Mouse (Mus musculus) spleen, adult 12 weeks (tissue): ENCODE results near the gene Ckap2.

Source experiments
- DNase-seq: peaks from one replicate; pipeline ENCODE4 v3.0.0; 2022; ENCODE audit warnings: low spot score

Ckap2 gene

DNA sequence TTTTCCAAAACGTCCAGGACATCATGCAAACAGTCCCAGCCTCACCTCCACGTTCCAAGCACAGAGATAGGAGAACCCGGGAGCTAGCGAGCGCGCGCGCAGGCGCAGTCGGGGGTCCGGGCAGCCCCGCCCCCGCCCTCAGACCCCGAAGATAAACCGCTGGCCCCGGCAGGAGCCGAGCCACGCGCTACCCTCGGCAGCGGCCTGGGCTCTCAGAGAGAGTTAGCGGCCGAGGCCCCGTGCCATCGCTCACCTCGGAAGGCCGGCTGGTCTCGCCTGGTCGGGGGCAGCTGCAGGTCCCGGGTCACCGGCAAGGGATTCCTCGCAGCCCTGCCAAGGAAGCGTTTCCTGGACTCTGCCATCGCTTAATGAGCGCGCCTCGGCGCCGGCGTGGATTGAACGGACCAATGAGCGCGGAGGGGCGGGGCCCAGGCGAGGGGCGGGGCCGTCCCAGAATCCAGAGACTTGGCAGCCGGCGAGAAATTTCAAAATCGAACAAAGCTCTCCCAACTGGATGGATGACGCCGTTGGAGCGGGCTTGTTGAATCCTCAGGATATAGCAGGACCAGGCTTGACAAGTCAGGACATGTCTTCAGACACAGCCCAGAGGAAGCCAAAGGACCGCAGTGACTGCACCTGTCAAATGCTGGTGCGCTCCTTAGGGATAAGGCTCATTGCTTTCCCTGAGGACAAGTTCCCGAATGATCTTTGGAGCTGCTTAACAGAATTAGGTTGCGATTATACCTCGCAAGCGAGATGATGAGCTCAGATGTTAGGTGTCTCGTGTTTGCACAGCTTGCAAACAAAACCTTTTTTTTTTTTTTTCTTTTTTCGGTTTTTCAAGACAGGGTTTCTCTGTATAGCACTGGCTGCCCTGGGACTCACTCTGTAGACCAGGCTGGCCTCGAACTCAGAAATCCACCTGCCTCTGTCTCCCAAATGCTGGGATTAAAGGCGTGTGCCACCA lies at the start of gene Ckap2:
Ckap2 (minus strand) TSS at position 389 of the 967 bp plus-strand sequence.
- DNase-seq: peak; percentile 87

DNA sequence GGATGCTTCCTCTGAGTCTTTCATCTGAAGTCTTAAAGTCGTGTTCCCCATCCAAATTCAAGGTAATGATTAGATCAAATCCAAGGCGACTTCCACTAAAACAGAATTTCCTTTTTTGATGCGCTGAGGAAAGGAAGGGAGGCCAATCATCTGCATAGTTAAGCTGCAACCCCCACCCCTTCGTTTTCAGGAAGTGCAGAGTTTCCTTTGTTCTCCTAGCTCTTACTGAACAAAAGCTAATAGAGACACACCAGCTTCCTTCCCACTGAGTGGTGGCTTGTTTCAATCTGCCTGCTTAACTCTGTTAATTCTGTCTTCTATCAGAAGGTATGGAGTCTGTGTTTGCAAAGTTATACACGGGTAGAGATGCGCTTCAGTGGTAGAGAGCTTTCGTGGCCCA lies 43.0 kb upstream of the Ckap2 start:
- no peak for DNase-seq

DNA sequence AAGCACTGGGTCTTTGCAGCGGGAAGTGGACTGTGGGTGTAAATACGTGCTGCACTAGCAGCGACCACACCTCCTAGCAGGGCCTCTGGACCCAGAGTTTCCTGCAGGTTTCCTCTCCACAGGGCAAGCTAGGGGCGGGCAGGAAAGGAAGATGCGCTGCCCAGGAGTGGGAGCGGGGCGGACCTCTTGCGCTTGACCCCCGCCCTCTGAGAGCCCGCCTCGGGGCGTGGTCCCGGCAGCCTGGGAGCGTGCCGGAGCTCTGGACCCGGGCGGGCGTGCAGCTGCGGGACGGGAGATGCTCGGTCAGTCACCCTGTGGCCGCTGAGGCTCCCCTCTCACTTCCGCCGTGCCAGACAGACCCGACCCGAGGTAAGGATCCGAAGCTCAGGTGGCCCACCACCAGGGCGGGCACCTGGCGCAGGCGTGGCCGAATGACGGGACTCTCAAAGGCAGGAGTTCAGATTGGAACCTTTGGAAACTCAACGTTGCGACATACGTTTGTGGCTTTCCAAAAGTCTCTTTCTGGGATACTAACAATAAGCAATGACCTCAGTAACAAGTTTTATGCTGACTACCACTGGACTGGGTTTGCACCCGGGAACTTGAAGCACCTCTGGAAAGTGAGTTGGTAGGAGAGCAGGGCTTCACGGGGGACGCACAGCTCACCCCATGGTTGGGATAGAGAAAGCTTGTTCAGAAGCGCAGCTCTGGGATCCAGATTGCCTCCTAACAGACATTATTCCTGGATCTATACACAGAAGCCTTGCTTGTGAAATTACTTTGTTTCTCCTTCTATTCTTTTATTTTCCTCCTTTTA lies 41.6 kb upstream of the Ckap2 start, which contains the start of gene Thsd1:
Thsd1 (plus strand) TSS at position 253 of the 817 bp plus-strand sequence.
- DNase-seq: no peak

DNA sequence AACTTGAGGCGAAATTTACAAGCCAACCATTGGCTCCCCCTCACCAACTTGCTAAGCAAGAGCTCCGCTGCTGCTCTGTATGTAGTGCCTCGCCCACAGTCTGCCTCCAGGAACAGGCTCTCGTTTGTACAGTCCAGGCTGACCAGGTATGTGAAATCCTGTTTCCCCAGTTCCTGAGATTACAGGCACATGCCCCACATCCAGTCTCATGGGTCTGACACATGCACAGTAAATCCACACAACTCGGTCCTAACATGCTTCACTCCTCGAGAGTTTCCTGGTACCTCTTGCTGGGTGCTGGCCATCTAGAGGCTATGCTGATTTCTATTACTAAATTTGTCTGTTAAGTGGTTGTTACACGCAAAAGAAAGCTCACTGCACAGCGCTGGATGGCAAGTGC lies 40.7 kb upstream of the Ckap2 start:
- no peak for DNase-seq

DNA sequence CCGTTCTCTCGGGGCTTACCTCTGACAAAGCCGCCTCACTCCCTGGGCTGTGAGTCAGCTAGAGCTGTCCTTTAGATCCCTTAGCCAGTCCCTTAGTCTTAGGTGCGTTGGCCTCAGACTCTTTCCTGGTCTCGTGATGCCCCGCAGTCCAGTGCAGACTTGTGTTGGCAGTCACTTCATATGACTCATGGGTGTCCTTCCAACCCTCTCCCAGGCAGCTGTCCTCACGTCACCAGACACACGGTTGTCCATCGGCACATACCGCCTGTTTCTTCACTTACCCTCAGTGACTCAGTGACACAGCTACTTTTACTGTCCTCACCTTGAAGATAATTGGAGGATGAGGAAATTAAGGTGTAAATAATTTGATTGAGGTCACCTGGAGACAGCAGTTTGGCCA lies 29.2 kb upstream of the Ckap2 start:
- no peak for DNase-seq

DNA sequence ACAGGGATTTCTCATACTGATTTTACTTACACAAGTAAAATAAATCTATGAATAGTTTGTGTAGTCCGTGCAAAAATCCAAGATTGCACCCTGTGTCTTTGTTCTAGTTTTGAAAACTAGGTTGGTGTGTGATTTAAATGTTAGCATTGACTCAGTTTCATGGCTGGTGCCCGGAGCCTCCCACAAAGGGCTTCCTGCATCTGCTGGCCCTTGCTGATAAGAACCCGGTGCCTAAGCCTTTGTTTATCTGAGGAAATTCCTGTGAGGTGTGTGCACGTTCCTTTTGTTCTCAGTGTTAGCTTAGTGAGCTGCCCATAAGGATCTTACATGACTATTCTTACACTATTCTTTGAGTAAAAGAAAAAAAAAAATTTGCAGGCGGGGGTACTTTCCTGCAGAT lies 23.4 kb upstream of the Ckap2 start:
- no peak for DNase-seq

DNA sequence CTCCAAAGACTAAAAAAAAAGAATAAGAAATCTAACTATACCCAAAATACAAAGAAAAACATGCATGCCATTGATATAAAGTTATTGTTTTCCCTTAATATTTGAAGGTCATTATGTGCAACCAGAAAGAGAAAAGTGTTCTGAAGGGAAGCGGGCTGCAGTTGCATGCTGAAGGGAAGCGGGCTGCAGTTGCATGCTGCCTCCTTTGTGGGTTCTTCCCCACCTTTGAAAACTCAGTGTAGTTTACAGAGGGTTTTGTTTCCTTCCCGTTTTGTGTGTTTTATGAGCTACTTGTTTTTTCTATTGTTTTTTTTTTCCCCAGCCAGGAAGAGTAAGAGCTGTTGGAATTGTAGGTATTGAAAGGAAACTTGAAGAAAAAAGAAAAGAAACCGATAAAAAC lies 21.9 kb upstream of the Ckap2 start:
- no peak for DNase-seq

DNA sequence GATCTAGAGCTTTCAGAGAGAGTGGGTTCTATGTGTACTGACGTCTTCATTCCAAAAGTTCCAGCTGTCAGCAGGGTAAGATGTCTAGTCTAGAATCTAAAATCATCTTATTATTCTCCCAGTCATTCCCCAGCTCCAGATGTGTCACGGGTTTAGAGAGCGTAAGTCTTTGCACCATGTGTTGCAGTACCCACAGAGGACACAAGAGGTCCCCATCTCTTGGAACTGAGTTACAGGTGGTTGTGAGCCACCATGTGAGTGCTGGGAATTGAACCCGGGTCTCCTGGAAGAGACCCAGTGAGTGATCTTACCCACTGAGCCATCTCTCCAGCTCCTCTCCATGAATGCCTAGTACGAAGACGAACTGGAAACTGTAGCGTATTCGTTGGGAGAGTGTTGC lies 13.9 kb upstream of the Ckap2 start:
- no peak for DNase-seq

DNA sequence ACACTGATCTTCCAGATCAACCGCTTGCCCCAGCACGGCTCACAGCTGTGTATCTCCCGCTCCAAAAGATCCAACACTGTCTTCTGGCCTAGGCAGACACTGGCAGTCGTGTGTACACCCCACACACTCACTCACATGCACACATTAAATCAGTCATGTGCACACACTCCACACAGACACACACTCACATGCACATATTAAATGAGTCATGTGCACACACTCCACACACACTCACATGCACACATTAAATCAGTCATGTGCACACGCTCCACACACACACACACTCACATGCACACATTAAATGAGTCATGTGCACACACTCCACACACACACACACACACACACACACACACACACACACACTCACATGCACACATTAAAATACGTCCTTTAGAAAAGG lies 12.3 kb upstream of the Ckap2 start:
- DNase-seq: no peak

DNA sequence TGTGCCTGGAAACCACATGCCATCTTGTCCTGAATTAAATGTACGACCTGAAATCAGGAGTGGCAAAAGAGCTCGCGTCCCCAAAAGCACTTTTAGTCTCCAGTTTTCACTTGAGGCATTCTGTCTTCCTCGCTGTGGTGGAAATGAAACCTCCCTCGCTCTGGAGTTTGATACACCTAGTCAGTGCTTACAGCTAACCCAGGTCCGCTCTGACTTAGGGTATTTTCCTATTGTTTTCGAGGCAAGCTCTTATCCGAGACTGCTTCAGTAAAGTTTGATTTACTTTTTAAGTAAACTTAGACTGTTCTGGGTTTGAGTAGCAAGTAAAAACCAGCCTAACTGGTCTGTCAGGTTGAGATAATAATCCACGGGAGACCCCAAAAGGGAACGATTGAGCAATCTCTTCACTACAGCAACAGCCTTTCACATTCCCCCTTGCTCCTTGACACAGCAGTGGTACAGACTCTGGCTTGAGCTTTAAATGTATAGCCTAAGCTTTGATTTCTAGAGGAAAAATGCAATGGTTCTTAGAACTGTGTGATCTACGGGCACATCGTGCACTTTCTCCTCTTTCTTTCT lies 7.9 kb upstream of the Ckap2 start:
- DNase-seq: no peak

DNA sequence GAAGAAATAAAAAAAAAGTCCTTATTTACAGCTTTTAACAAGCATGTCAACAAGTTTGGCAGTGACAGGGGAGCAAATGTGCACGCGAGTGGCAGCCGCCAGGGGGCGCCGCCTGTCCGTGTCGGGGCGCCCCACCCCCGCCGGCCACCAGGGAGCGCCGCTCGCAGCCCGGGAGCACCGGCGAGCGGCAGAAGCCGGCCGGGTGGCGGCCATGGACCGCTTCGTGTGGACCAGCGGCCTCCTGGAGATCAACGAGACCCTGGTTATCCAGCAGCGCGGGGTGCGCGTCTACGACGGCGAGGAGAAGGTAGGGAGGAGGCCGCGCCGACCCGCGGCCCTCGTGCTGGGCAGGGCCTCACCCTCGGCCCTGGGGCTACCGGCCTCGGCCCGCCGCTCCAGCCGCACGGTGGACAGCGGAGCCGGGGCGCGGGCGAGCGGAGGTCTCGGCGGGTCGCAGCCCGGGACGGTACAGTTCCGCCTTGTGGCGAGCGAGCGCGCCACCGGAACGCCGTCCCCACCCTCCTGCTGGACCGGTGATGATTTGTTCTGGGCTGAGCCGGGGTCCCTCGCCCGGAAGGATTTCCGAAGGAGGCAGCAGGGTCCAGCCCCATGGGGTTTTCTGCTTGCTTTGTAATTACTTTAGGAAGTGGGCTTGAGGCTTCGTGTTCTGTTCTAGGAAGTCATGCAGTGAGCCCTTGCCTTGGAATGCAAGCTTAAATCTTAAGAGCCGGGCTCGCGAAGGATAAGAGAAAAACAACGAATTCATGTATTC lies 7.2 kb upstream of the Ckap2 start, which contains the start of gene Vps36:
Vps36 (plus strand) TSS at position 150 of the 772 bp plus-strand sequence.
- DNase-seq: peak; percentile 87

DNA sequence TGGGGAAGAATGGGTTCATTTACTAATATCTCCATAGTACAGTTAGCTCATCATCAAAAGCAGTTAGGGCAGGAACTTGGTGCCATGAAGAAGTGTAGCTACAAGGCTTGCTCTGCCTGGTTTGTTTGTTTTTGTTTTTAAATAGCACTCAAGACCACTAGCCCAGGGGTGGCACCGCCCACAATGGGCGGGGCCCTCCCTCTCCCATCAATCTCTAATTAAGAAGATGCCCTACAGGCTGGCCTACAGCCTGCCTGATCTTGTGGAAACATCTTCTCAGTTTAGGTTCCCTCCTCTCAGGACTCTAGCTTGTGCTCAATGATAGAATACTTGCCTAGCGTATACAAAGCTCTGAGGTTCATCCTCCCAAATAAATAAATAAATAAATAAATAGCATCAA lies 735 bp downstream of the Ckap2 start:
- peak; percentile 61 for DNase-seq

DNA sequence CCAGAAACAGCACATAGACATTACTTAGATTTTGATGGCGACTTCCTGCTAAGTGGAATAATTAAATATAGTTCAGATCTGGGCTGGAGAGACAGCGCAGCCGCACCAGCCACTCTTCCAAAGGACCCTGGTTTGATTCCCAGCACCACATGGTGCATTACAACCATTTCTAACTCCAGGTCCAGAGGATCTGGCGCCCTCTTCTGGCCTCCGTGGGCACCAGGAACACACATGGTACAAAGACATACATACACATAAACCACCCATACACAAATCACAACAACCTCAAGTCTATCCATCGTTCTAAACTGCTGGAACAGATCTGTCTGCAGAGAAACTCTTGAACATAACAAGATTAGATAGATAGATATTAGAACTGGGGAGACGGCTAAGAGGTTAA lies 9.7 kb downstream of the Ckap2 start:
- DNase-seq: no peak

DNA sequence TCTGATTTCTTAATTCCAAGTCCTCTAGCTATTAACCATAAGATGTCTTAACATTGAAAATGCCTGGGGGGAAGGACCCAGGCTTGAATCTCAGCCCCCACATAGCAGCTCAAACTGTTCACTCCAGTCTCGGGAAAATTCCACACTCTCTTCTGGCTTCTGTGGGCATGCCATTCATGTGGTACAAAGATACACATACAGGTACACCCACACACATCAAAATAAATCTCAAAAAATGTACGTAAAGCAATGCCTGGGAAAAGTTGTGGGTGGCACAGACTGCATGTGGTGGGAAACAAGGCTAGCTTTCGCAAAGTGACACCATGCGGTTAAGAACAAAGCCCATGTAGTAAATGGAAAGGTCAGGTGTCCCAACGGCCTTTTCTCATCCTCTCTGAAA lies 16.5 kb downstream of the Ckap2 start:
- DNase-seq: no peak

DNA sequence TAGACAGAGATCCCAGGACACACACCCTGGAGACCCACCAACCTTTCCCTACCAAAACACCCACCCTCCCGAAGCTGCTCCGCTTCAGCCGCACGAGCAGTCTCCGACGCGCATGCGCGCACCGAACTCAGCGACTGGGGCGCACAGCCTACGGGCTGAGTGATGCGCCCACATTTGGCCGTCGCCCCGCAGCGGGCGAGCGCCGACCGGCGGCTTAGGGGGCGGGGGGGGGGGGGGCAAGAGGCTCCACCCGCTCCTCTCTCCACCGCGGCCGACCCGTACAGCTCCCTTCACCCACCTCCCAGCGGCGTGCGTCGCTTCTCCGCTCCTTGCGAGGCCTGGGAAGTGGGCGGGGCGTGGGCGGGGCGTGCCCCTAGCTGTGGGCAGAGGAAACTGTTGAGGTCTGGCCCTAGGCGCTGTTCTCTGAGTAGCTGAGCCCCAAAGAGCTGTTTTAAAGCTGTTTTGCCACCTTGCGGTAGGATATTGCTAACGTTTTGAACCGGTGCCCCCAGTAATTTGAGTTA lies 19.5 kb downstream of the Ckap2 start, which contains the start of gene Nek3:
Nek3 (minus strand) TSS at position 356 of the 524 bp plus-strand sequence.
- peak; percentile 71 for DNase-seq

DNA sequence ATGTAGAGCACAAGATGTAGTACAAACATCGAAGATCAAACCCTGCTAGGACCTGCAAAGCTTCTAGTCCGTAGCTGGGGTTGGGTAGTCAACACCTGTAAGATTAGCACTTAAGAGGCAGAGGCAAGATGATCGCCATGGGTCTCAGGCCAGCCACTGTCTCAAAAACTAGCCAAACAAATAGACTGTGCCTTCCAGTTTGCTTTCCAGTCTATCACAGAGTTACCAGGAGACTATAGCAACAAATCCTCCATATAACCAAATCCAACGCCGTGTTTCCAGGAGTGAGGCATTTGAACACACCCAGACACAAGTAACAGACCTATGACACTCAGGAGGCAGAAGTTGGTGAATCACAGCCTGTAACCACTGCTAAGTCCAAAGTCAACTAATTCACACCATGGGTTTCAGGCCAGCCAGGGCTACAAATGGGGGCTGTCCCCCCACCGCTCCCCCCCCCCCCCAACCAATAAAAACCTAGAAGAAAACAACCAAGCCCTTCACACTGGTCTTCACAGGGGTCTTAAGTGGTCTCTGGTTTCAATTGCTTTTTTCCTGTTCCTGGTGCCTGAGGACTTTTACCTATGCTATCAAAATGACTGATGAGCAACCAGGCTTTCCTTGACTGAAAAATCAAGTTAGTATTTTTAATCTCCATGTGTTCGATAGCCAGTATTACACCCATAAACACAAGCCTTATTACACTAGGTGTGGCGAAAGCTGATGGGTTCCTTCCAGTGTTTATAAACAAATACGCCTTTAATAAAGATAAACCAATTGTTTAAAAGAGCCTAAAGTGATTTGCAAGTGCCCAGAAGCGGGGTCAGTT lies 20.2 kb downstream of the Ckap2 start:
- DNase-seq: no peak

DNA sequence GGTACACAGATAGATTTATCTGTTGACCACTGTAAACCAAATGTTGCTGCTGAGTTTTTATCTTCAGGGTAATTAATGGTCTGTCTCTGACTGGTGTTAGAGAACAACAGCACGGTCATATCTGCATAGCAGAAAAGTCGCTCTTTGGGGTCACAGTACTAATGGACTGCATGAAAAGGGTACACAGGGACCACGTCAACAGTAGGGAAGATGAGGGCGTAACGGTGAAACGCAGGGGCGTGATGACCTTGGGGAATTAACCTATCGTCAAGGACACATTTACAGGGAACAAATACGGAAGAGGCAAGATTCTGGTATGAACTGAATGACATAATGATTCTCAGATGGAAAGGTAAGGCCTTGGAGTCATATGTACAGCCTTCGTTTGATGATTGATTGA lies 21.2 kb downstream of the Ckap2 start:
- no peak for DNase-seq

DNA sequence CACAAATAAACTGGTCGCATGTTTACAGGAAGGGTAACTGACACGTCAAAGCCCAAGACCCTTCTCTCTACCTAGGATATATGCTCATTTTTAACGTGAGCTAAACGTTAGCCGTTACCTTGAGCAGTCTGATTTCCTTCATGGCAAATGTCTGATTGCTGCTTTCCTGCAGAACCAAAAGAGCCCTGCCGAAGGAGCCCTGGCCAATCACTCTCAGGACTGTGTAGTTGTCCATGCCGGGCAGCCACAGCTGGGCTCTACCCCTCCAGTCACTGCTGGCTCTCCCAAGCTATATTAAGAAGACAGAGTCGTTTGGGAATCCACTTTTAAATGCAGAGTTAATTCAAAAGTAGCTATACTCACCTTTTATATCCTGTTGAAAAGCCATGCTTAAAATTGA lies 23.4 kb downstream of the Ckap2 start:
- no peak for DNase-seq

DNA sequence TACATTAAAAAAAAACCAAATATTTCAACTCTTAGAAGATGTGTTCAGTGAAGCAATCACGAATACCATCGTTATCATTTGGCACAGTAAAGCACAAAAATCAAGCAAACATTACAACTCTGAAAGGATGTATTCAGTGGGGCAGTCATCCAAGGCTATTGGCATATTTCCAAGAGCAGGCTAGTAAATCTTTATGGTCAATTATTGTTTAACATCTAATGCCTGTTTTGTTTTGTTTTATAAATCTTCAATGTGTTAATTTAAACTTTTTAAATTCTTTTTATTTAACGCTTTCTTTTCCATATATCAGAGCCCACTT lies 35.3 kb downstream of the Ckap2 start:
- no peak for DNase-seq

DNA sequence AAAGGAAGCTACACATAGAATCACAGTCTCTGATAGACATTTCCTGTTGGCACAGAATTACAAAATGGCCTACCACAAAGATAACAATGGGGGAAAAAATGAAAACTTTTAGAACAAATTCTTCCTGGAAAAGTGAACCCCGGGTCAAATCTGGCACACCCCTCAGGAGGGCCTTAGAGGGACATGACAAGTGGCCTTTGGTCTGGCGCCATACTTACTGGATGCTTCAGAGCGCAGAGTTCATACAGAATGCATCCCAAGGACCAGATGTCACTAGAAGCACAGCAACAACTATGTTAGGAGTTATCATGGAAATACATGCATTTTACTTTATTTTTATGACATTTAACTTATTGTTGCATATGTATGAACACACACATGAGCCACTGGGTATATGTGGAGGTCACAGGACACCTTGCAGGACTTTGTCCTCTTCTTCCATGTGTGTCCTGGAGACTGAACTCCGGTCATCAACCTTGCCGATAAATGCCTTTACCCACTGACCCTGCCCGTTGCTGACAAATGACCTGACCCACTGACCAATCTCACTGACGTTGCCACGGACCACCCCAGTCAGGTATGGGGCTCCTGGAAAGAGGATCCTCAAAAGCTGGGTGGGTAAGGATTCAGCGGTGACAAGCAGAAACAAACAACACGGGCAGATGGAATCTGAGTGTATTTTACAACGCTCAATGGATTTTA lies 35.8 kb downstream of the Ckap2 start:
- DNase-seq: no peak
